Mouse (Mus musculus): ENCODE data around the gene Map2k3. TPM values are rescaled to one million over a fixed set of nuclear protein-coding genes. Genes with fewer than 3 reads are reported as not detected.
A peak's percentile ranks its signal among the peaks of the same experiment; 100 is the strongest.

Map2k3 gene
- 69.2 and 73.2 TPM in 2 replicates for total RNA-seq (2012; rRNA removed)
- 100 to 1,000 TPM; 111 to 132 TPM for polyA plus RNA-seq (2012; ENCODE audit: insufficient read depth in 1 of 2, insufficient read length in 2 of 2, low read depth in 1 of 2, low replicate concordance in 2 of 2, missing spikeins in 1 of 2)

DNA sequence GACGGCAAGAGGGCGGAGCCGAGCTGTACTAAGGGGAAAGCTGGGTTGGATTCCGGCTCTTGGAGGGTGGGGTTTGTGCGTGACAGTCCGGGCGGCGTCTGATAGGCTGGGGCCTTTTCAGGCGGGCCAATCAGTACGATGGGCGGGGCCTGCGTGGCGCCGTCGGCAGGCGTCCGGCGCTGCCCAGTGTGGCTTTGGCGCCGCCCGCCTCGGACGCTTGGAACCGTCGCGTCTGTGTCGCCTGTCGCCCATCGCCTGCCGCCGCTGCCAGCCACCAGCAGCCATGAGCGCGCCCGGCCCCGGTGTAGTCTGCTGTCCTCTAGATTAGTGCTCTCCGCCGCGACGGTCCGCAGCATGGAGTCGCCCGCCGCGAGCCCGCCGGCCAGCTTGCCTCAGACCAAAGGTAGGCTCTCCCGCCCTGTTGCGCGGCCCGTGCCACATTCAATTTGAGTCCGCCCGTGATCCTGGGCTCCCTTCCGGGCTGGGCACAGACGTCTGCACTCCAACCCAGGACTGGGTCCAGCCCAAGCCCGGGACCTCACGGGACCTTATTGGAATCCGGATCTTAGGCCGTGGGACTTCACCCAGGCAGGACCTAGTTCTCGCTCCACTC, at the start of gene Map2k3:
Gene Map2k3 (plus strand): TSS at position 165 of the 613 bp plus-strand sequence.
- Histone ChIP-seq H3K9me3 (replicated peaks; ENCODE audit: insufficient read depth, low read length) (no peaks in the 10 kb centered on the region), H3K79me2 (ENCODE audit: control insufficient read depth, insufficient read depth, low read length, poor library complexity) (peaks cover 67% of the 10 kb centered on the region), H3K36me3 (ENCODE audit: control insufficient read depth in 1 of 2, insufficient read depth in 2 of 2, low read length in 2 of 2) (peaks cover 0 to 37% of the 10 kb centered on the region in 2 experiments; a peak in 2 of 4 replicates), H3K27ac (ENCODE audit: control insufficient read depth, low read depth, low read length) (peak within 1 kb of the TSS; percentile 40), H3K4me1 (ENCODE audit: control insufficient read depth in 1 of 2, insufficient read depth in 2 of 2, low read length in 2 of 2) (peaks cover 19 to 50% of the 10 kb centered on the region in 2 experiments), H3K4me3 (ENCODE audit: control insufficient read depth in 1 of 2, insufficient read depth in 1 of 2, low read depth in 2 of 2, low read length in 2 of 2) (peak within 1 kb of the TSS; percentile 71 to 99), H3K9ac (ENCODE audit: control insufficient read depth, low read depth, low read length, poor library complexity, severe bottlenecking) (peak within 1 kb of the TSS; percentile 90), H3K27me3 (ENCODE audit: control insufficient read depth in 1 of 2, insufficient read depth in 2 of 2, low read length in 2 of 2) (no peaks in the 10 kb centered on the region)
- DNase-seq (ENCODE audit: low read depth, low spot score): peak; percentile 99
- TF ChIP-seq POLR2A (IDR thresholded peaks at IDR 0.05; ENCODE audit: control insufficient read depth in 1 of 2, insufficient read depth in 1 of 2, low read depth in 1 of 2, low read length in 2 of 2, poor library complexity in 1 of 2) (peak; percentile 94 to 98), GATA1 (IDR thresholded peaks at IDR 0.05; ENCODE audit: low read depth, low read length) (no peak), UBTF (IDR thresholded peaks at IDR 0.05; ENCODE audit: borderline replicate concordance, insufficient read depth, low read depth, low read length) (no peak), TBP (IDR thresholded peaks at IDR 0.05; ENCODE audit: low read depth, low read length) (peak; percentile 90), CHD2 (IDR thresholded peaks at IDR 0.05; ENCODE audit: low read length) (no peak), CHD1 (IDR thresholded peaks at IDR 0.05; ENCODE audit: low read depth, low read length) (peak; percentile 24; the same call in 1 of the 2 replicates), SMC3 (IDR thresholded peaks at IDR 0.05; ENCODE audit: low read depth, low read length) (no peak), USF2 (IDR thresholded peaks at IDR 0.05; ENCODE audit: borderline replicate concordance in 1 of 2, insufficient read depth in 1 of 2, low read depth in 1 of 2, low read length in 2 of 2) (no peak), MAX (IDR thresholded peaks at IDR 0.05; ENCODE audit: low read length) (0 out of 2 replicates have a peak, but pooled peaks have one; percentile 27), MYC (IDR thresholded peaks at IDR 0.05; ENCODE audit: low read depth, low read length) (no peak), TCF12 (IDR thresholded peaks at IDR 0.05; ENCODE audit: low read depth, low read length) (peak; percentile 80), MXI1 (IDR thresholded peaks at IDR 0.05; ENCODE audit: low read depth, low read length) (no peak), POLR2AphosphoS2 (IDR thresholded peaks at IDR 0.05; ENCODE audit: low read length) (peak; percentile 96), JUND (IDR thresholded peaks at IDR 0.05; ENCODE audit: low read depth, low read length) (no peak), EP300 (IDR thresholded peaks at IDR 0.05; ENCODE audit: low read depth in 1 of 2, low read length in 2 of 2) (no peak), KAT2A (conservative IDR thresholded peaks at IDR 0.05; ENCODE audit: low read depth, low read length) (no peak), ZNF384 (IDR thresholded peaks at IDR 0.05; ENCODE audit: low read depth, low read length) (no peak), MYB (IDR thresholded peaks at IDR 0.05; ENCODE audit: low read depth, low read length) (no peak), SIN3A (IDR thresholded peaks at IDR 0.05; ENCODE audit: low read length) (peak; percentile 54; the same call in 1 of the 2 replicates), CTCF (IDR thresholded peaks at IDR 0.05 in 2 of 3, conservative IDR thresholded peaks at IDR 0.05 in 1 of 3; ENCODE audit: control insufficient read depth in 1 of 3, insufficient read depth in 1 of 3, low read depth in 2 of 3, low read length in 3 of 3, poor library complexity in 1 of 3, severe bottlenecking in 1 of 3) (no peak), ZKSCAN1 (IDR thresholded peaks at IDR 0.05; ENCODE audit: low read depth, low read length) (no peak), ETS1 (IDR thresholded peaks at IDR 0.05; ENCODE audit: low read depth, low read length) (peak; percentile 22; the same call in 1 of the 2 replicates), ZMIZ1 (IDR thresholded peaks at IDR 0.05; ENCODE audit: low read depth, low read length) (peak; percentile 90), ELF1 (IDR thresholded peaks at IDR 0.05; ENCODE audit: low read depth, low read length) (peak; percentile 5; the same call in 1 of the 2 replicates), TAL1 (IDR thresholded peaks at IDR 0.05; ENCODE audit: low read length) (no peak), MEF2A (IDR thresholded peaks at IDR 0.05; ENCODE audit: extremely low read depth, insufficient replicate concordance, low read depth, low read length, poor library complexity, severe bottlenecking) (no peak), HCFC1 (IDR thresholded peaks at IDR 0.05; ENCODE audit: low read depth, low read length) (peak; percentile 71), RAD21 (IDR thresholded peaks at IDR 0.05; ENCODE audit: low read depth, low read length) (no peak), GABPA (IDR thresholded peaks at IDR 0.05; ENCODE audit: low read depth, low read length) (no peak), RCOR1 (IDR thresholded peaks at IDR 0.05; ENCODE audit: low read depth, low read length) (no peak), ZC3H11A (IDR thresholded peaks at IDR 0.05; ENCODE audit: low read depth, low read length) (no peak), USF1 (IDR thresholded peaks at IDR 0.05; ENCODE audit: low read depth, low read length) (peak; percentile 66; the same call in 1 of the 2 replicates), E2F4 (IDR thresholded peaks at IDR 0.05; ENCODE audit: borderline replicate concordance, low read depth, low read length) (peak; percentile 59; the same call in 1 of the 2 replicates), BHLHE40 (IDR thresholded peaks at IDR 0.05; ENCODE audit: borderline replicate concordance, low read depth, low read length) (no peak), MAZ (IDR thresholded peaks at IDR 0.05; ENCODE audit: low read depth, low read length) (peak; percentile 84; the same call in 1 of the 2 replicates), NRF1 (IDR thresholded peaks at IDR 0.05; ENCODE audit: insufficient read depth, low read depth, low read length, poor library complexity, severe bottlenecking) (peak; percentile 46; the same call in 1 of the 2 replicates)
